Mouse (Mus musculus): Measurements from ENCODE around the gene Kirrel3. TPM values are rescaled to one million over a fixed set of nuclear protein-coding genes. Genes with fewer than 3 reads are reported as not detected.

Kirrel3 gene
- polyA plus RNA-seq, 1 experiment from 2014 or later, result 44.4 TPM

DNA sequence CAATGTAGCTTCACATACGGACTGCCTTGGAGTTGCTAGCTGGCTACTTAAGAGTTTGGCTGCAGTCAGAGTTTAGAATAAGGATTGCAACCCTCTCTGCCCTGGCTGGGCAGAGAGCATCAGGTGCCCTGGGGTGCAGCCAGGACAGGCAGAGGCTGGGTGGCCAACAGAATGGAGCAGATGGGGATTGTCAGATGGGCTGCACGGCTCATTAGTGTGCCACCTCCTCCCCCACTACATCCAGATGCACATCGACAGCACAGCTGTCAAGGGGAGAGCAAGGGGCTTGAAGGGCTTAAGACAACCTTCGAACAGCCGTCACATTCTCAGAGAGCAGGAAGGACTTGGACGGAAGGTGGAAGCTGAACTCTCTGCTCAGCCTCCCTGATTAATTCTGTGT is 177.7 kb downstream of the Kirrel3 start:
- no peaks in the 10 kb centered on the region for H3K27me3 ChIP-seq (ENCODE audit: control insufficient read depth, insufficient read depth, low read length)
- WGBS, result 47% methylated on average over 6 of the region's 6 CpGs
- 0 out of 2 replicates have a peak, but pooled peaks cover 3% of the 10 kb centered on the region for H3K4me1 ChIP-seq (ENCODE audit: control insufficient read depth, insufficient read depth, low read length)
- ATAC-seq (ENCODE audit: low read depth), result no peak
- H3K4me3 ChIP-seq (ENCODE audit: low read depth, low read length), result no peak overlapping the region
- H3K4me2 ChIP-seq (ENCODE audit: low read depth, low read length), result no peak overlapping the region
- H3K27ac ChIP-seq (ENCODE audit: low read depth, low read length), result no peak overlapping the region
- H3K9ac ChIP-seq (replicated peaks; ENCODE audit: low read depth, low read length), result no peak overlapping the region
- H3K36me3 ChIP-seq (ENCODE audit: control insufficient read depth, insufficient read depth, low read length), result no peaks in the 10 kb centered on the region
- H3K9me3 ChIP-seq (ENCODE audit: control insufficient read depth, low read length), result no peaks in the 10 kb centered on the region

DNA sequence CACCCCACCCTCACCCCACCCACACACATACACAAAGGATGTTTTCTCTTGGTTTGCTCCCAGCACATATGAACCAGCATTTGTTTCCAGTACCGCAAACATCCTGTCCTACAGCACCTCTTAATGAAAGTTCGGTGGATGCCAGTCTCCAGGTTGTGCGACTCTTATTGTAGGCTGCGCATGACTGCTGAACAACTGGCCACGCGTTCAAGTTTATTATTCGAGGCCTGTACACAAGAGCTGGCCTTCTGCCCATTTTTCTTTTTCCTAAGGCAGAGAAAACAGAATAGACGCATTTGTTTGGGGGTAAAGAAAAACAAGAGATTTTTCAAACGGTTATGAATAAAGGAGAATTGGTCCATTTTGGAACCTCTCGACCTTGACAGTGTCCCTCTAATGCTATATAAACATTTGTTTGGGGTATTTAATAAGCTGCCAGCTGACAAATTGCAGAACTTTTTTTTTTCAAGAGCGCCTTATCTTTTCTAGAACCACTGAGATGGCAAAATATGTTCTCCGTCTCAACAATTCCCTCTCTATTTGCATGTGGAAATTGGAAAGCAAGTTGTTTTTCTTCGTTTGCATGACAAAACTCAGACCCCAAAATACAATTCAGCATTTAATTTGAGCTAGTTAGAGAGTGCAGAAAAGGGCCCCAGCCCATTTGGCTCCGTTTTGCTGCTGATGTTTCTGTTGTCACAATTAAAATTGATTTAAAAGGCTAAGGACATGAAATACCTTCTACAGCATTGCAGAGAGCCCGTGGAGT is 179.9 kb downstream of the Kirrel3 start:
- 58% methylated on average over 15 of the region's 15 CpGs for WGBS
- Histone ChIP-seq H3K4me1 (ENCODE audit: control insufficient read depth, insufficient read depth, low read length) (peaks cover 4% of the 10 kb centered on the region; the same call in 1 of the 2 replicates), H3K4me3 (ENCODE audit: low read depth, low read length) (no peak overlapping the region), H3K27me3 (ENCODE audit: control insufficient read depth, insufficient read depth, low read length) (no peaks in the 10 kb centered on the region), H3K9ac (replicated peaks; ENCODE audit: low read depth, low read length) (no peak overlapping the region), H3K36me3 (ENCODE audit: control insufficient read depth, insufficient read depth, low read length) (no peaks in the 10 kb centered on the region), H3K4me2 (ENCODE audit: low read depth, low read length) (no peak overlapping the region), H3K27ac (ENCODE audit: low read depth, low read length) (no peak overlapping the region), H3K9me3 (ENCODE audit: control insufficient read depth, low read length) (no peaks in the 10 kb centered on the region)
- ATAC-seq (ENCODE audit: low read depth), result no peak

DNA sequence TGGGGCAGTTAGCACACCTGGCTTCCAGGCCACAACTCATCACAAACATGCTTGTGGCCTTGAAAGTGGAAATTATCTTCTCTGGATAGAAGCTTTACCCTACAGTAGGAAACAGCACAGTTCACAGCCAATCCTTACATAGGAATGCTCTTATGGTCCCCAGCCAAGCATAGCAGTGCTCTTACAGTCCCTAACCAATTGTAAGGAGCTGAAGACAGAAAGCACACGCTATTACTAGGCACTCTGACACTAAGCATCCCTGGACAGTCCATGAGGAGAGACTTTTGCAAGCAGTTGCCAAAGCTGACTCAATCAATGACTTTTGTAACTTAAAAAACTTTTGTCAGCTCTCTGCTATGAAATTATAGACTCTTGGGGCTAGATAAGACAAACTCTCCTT is 181.5 kb downstream of the Kirrel3 start:
- 70% methylated on average over 1 of the region's 1 CpGs for WGBS
- peaks cover 7% of the 10 kb centered on the region; the same call in 1 of the 2 replicates for H3K4me1 ChIP-seq (ENCODE audit: control insufficient read depth, insufficient read depth, low read length)
- H3K27me3 ChIP-seq (ENCODE audit: control insufficient read depth, insufficient read depth, low read length), result no peaks in the 10 kb centered on the region
- no peaks in the 10 kb centered on the region for H3K36me3 ChIP-seq (ENCODE audit: control insufficient read depth, insufficient read depth, low read length)
- H3K4me2 ChIP-seq (ENCODE audit: low read depth, low read length), result no peak overlapping the region
- no peak overlapping the region for H3K4me3 ChIP-seq (ENCODE audit: low read depth, low read length)
- no peak overlapping the region for H3K9ac ChIP-seq (replicated peaks; ENCODE audit: low read depth, low read length)
- ATAC-seq (ENCODE audit: low read depth), result no peak
- H3K27ac ChIP-seq (ENCODE audit: low read depth, low read length), result no peak overlapping the region
- H3K9me3 ChIP-seq (ENCODE audit: control insufficient read depth, low read length), result no peaks in the 10 kb centered on the region

GRCm38 (mm10) chr9:34670906-34671305 is 185.2 kb downstream of the Kirrel3 start:
- 23% methylated on average over 2 of the region's 2 CpGs for whole genome bisulfite sequencing
- Histone ChIP-seq H3K9me3 (ENCODE audit: control insufficient read depth, low read length) (no peaks in the 10 kb centered on the region), H3K4me2 (ENCODE audit: low read depth, low read length) (no peak overlapping the region), H3K36me3 (ENCODE audit: control insufficient read depth, insufficient read depth, low read length) (no peaks in the 10 kb centered on the region), H3K27ac (ENCODE audit: low read depth, low read length) (no peak overlapping the region), H3K27me3 (ENCODE audit: control insufficient read depth, insufficient read depth, low read length) (no peaks in the 10 kb centered on the region), H3K9ac (replicated peaks; ENCODE audit: low read depth, low read length) (no peak overlapping the region), H3K4me3 (ENCODE audit: low read depth, low read length) (no peak overlapping the region), H3K4me1 (ENCODE audit: control insufficient read depth, insufficient read depth, low read length) (peaks cover 7% of the 10 kb centered on the region; the same call in 1 of the 2 replicates)
- ATAC-seq (ENCODE audit: low read depth), result peak; percentile 62

DNA sequence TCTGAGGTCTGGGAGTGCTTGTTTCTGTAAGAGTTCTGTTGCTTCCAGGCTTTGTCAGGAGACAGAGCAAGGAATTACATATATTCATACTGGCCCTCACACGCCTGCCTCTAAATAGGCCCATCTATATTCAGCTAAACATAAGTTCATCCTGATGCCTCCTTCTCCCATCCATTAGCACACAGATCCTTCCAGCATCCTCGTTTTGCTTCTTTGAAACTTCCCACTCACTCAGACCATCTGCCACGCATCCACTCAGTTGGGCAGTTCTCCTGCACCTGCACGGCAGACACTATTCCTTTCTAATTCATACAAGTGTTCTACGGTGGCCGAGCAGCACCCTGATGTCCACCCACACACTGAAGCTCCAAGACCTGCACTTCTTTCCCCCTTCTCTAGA is 201.1 kb downstream of the Kirrel3 start:
- Histone ChIP-seq H3K4me2 (ENCODE audit: low read depth, low read length) (no peak overlapping the region), H3K27me3 (ENCODE audit: control insufficient read depth, insufficient read depth, low read length) (no peaks in the 10 kb centered on the region), H3K4me3 (ENCODE audit: low read depth, low read length) (no peak overlapping the region), H3K4me1 (ENCODE audit: control insufficient read depth, insufficient read depth, low read length) (no peaks in the 10 kb centered on the region), H3K9me3 (ENCODE audit: control insufficient read depth, low read length) (no peaks in the 10 kb centered on the region), H3K9ac (replicated peaks; ENCODE audit: low read depth, low read length) (no peak overlapping the region), H3K36me3 (ENCODE audit: control insufficient read depth, insufficient read depth, low read length) (no peaks in the 10 kb centered on the region), H3K27ac (ENCODE audit: low read depth, low read length) (no peak overlapping the region)
- WGBS, result 87% methylated on average over 6 of the region's 6 CpGs
- no peak for ATAC-seq (ENCODE audit: low read depth)

- H3K4me1 ChIP-seq (ENCODE audit: control insufficient read depth, insufficient read depth, low read length), result no peaks in the 10 kb centered on the region
- no peak overlapping the region for H3K4me2 ChIP-seq (ENCODE audit: low read depth, low read length)
- no peak for ATAC-seq (ENCODE audit: low read depth)
- H3K9me3 ChIP-seq (ENCODE audit: control insufficient read depth, low read length), result no peaks in the 10 kb centered on the region
- 62% methylated on average over 4 of the region's 4 CpGs for WGBS
- no peaks in the 10 kb centered on the region for H3K27me3 ChIP-seq (ENCODE audit: control insufficient read depth, insufficient read depth, low read length)
- no peak overlapping the region for H3K9ac ChIP-seq (replicated peaks; ENCODE audit: low read depth, low read length)
- no peaks in the 10 kb centered on the region for H3K36me3 ChIP-seq (ENCODE audit: control insufficient read depth, insufficient read depth, low read length)
- no peak overlapping the region for H3K4me3 ChIP-seq (ENCODE audit: low read depth, low read length)
- no peak overlapping the region for H3K27ac ChIP-seq (ENCODE audit: low read depth, low read length)
These were observed 202.7 kb downstream of the Kirrel3 start for GRCm38 (mm10) chr9:34688358-34688757.

DNA sequence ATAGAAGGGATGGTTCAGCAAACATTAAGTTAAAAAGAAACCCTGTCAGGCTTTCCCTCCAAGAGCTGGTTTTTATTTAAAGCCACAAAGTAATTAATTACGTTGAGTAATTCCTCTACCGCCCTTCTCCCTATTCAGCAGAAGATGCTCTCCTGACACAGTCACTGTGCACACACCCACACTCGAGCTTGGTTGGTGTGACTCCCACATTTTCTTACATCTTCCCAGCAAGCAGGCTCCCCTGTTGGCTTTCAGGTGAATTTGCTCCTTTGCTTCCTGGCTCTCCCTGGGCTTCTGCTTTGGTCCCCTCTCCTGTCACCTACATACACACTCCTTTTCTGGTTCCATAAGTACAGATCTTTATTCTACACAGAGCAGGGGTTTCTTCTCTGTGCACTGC is 203.7 kb downstream of the Kirrel3 start:
- no peaks in the 10 kb centered on the region for H3K36me3 ChIP-seq (ENCODE audit: control insufficient read depth, insufficient read depth, low read length)
- H3K4me2 ChIP-seq (ENCODE audit: low read depth, low read length), result no peak overlapping the region
- H3K9ac ChIP-seq (replicated peaks; ENCODE audit: low read depth, low read length), result no peak overlapping the region
- H3K27me3 ChIP-seq (ENCODE audit: control insufficient read depth, insufficient read depth, low read length), result no peaks in the 10 kb centered on the region
- H3K9me3 ChIP-seq (ENCODE audit: control insufficient read depth, low read length), result no peaks in the 10 kb centered on the region
- H3K4me1 ChIP-seq (ENCODE audit: control insufficient read depth, insufficient read depth, low read length), result no peaks in the 10 kb centered on the region
- no peak overlapping the region for H3K4me3 ChIP-seq (ENCODE audit: low read depth, low read length)
- no peak for ATAC-seq (ENCODE audit: low read depth)
- H3K27ac ChIP-seq (ENCODE audit: low read depth, low read length), result no peak overlapping the region
- WGBS, result 60% methylated on average over 3 of the region's 3 CpGs

DNA sequence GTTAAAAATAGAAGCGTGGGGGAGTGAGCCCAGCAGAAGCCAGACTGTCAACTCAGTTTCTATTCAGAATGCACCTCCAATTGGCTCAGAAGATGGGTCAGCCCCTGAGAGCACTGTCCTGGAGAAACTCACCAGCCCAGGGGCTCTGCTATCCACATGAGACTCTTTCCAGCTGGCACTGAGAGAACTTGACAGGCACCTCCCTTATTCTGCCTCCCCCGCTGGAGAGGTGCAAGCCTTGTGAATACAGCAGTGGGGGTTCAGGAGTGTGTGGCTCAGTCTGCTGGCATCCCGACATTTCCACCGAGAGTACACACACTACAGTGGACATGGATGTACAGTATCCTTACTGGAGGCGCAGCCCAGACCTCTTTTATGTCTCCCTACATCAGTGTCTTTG is 210.0 kb downstream of the Kirrel3 start:
- H3K9me3 ChIP-seq (ENCODE audit: control insufficient read depth, low read length), result no peaks in the 10 kb centered on the region
- no peaks in the 10 kb centered on the region for H3K4me1 ChIP-seq (ENCODE audit: control insufficient read depth, insufficient read depth, low read length)
- H3K27ac ChIP-seq (ENCODE audit: low read depth, low read length), result no peak overlapping the region
- no peak overlapping the region for H3K9ac ChIP-seq (replicated peaks; ENCODE audit: low read depth, low read length)
- no peak overlapping the region for H3K4me3 ChIP-seq (ENCODE audit: low read depth, low read length)
- WGBS, result 71% methylated on average over 5 of the region's 5 CpGs
- no peak for ATAC-seq (ENCODE audit: low read depth)
- no peak overlapping the region for H3K4me2 ChIP-seq (ENCODE audit: low read depth, low read length)
- no peaks in the 10 kb centered on the region for H3K36me3 ChIP-seq (ENCODE audit: control insufficient read depth, insufficient read depth, low read length)
- H3K27me3 ChIP-seq (ENCODE audit: control insufficient read depth, insufficient read depth, low read length), result no peaks in the 10 kb centered on the region

DNA sequence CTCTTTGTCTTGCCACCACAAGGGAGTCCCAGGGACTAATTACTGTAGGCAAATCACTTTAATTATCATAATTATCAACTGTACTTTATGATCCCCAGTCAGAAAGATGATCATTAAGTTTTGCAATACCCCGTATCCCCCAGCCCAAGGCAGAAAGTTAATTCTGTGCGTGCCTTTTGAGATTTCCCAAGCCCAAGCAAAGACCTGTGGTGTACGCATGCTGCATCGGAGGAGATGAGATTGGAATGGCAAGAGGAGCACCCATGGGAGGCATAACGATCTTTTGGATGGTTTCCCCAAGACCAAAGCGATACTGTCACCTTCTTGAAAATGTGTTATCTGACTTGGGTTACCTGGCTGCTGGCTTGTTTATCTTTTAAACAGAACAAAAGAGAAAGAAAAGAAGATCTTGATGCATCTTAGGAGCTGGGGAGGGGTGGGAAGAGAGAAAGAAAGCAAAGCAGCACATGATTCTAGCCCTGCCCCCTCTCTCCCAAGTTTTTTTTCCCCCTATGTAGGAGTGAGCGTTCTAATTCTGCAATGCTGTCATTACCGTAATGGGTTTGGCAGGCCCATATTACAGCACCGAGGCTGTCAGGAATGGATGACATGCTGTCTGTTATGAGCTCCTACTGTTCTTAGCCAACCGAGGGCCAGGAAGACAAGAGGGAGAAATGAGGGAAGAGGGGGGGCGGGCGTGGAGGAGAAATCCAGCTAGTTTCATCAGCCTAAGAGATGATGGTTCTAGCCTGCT is 218.0 kb downstream of the Kirrel3 start:
- H3K9me3 ChIP-seq (ENCODE audit: control insufficient read depth, low read length), result no peaks in the 10 kb centered on the region
- ATAC-seq (ENCODE audit: low read depth), result peak; percentile 65; the same call in 1 of the 2 replicates

More for the DNA sequence above, 218.0 kb downstream of the Kirrel3 start:
- Histone ChIP-seq H3K4me1 (ENCODE audit: control insufficient read depth, insufficient read depth, low read length) (peaks cover 9% of the 10 kb centered on the region; the same call in 1 of the 2 replicates), H3K27ac (ENCODE audit: low read depth, low read length) (no peak overlapping the region), H3K36me3 (ENCODE audit: control insufficient read depth, insufficient read depth, low read length) (no peaks in the 10 kb centered on the region), H3K4me2 (ENCODE audit: low read depth, low read length) (no peak overlapping the region), H3K4me3 (ENCODE audit: low read depth, low read length) (no peak overlapping the region), H3K9ac (replicated peaks; ENCODE audit: low read depth, low read length) (no peak overlapping the region), H3K27me3 (ENCODE audit: control insufficient read depth, insufficient read depth, low read length) (no peaks in the 10 kb centered on the region)
- 54% methylated on average over 12 of the region's 12 CpGs for WGBS

Data from neural tube, embryonic 14.5 days (tissue).